Mouse (Mus musculus) lung, embryonic 16.5 days (tissue): ENCODE results near the gene Lekr1. TPM values are rescaled to one million over a fixed set of nuclear protein-coding genes. Genes with fewer than 3 reads are reported as not detected.

Source experiments
- microRNA-seq: library from miRNA; unstranded; fragments of <30 nt; microRNA quantifications from one replicate; pipeline ENCODE4, GENCODE M21; 2016
- polyA plus RNA-seq: library from polyadenylated mRNA; unstranded; fragments of >200 nt; fragmentation: Nextera tagmentation; extraction: Ambion mirVana; gene quantifications from 2 replicates; pipeline ENCODE4 v1.2.1, GENCODE M21; 2015

The Lekr1 gene
- polyA plus RNA-seq, 1 experiment from 2014 or later: 10.1 TPM

Small RNAs within 50 kb of the gene (microRNA-seq; reads per million reads assigned to microRNA genes)
- gene Mir8120: 0.59 reads per million

Other genes with a start within 250 kb of the Lekr1 start
- 42.2 and 42.3 TPM in 2 replicates for gene Tiparp, start 137.8 kb upstream of the Lekr1 start, polyA plus RNA-seq